Mouse (Mus musculus) heart, embryonic 16.5 days (tissue): ENCODE results near the gene Trnp1. TPM values are rescaled to one million over a fixed set of nuclear protein-coding genes. Genes with fewer than 3 reads are reported as not detected.

Experiments used
- ATAC-seq: fragments of 200-750 bp; cut with Nextera tagmentation; replicated peaks from 2 replicates; pipeline ENCODE4 v1.8.0; 2017; ENCODE audit warnings: moderate number of reproducible peaks; ENCODE audit not compliant: insufficient read depth, low FRiP score; ENCODE audit errors: extremely low read depth
- H3K27ac ChIP-seq: fragments of 300-500 bp; sonication (generic); 2 replicates; pipeline ENCODE4 v1.5.1; 2014; ENCODE audit warnings: mild to moderate bottlenecking, low read length, control low read depth, moderate library complexity
- H3K27me3 ChIP-seq: fragments of 300-500 bp; sonication (generic); 2 replicates; pipeline ENCODE4 v1.6.1; 2014; ENCODE audit warnings: low read length, mixed read lengths; ENCODE audit not compliant: control insufficient read depth, insufficient read depth
- H3K36me3 ChIP-seq: fragments of 300-500 bp; sonication (generic); 2 replicates; pipeline ENCODE4 v1.6.1; 2014; ENCODE audit not compliant: control insufficient read depth, insufficient read depth
- H3K4me1 ChIP-seq: fragments of 300-500 bp; sonication (generic); 2 replicates; pipeline ENCODE4 v1.6.1; 2014; ENCODE audit warnings: low read length, mixed read lengths; ENCODE audit not compliant: control insufficient read depth, insufficient read depth
- H3K4me2 ChIP-seq: fragments of 300-500 bp; sonication (generic); 2 replicates; pipeline ENCODE4 v1.6.1; 2014; ENCODE audit warnings: low read depth, mild to moderate bottlenecking, control low read depth, low read length
- H3K4me3 ChIP-seq: fragments of 300-500 bp; sonication (generic); 2 replicates; pipeline ENCODE4 v1.5.1; 2014; ENCODE audit warnings: mild to moderate bottlenecking, control low read depth, low read length
- H3K9ac ChIP-seq: fragments of 300-500 bp; sonication (generic); 2 replicates; pipeline ENCODE4 v1.6.1; 2014; ENCODE audit warnings: low read length, control low read depth
- H3K9me3 ChIP-seq: fragments of 300-500 bp; sonication (generic); replicated peaks from 2 replicates; pipeline ENCODE4 v1.6.1; 2016; ENCODE audit warnings: low read length; ENCODE audit not compliant: control insufficient read depth
- WGBS: fragments of 180-500 bp; shearing (Covaris S2); extraction: QIAGEN DNeasy Blood & Tissue Kit; methylation state at CpG from one replicate; pipeline ENCODE4 v1.1.7; 2014; 5-methylcytosine and 5-hydroxymethylcytosine counted together
- polyA plus RNA-seq: library from polyadenylated mRNA; unstranded; fragments of >200 nt; fragmentation: Nextera tagmentation; extraction: Ambion mirVana; gene quantifications from 2 replicates; pipeline ENCODE4 v1.2.1, GENCODE M21; 2015

Gene Trnp1
- polyA plus RNA-seq, 1 experiment from 2014 or later = 0.64 TPM

GRCm38 (mm10) chr4:133479458-133480184 is 18.7 kb downstream of the Trnp1 start, which contains the start of gene Tent5b:
Gene Tent5b (plus strand): TSS chr4:133480132.
- Histone ChIP-seq H3K9ac (peak within 1 kb of the TSS; percentile 68), H3K4me2 (peak within 1 kb of the TSS; percentile 79), H3K27ac (no peak within 1 kb of the TSS), H3K9me3 (no peaks in the 10 kb centered on the region), H3K36me3 (no peaks in the 10 kb centered on the region), H3K4me3 (peak within 1 kb of the TSS; percentile 58), H3K27me3 (peaks cover 32% of the 10 kb centered on the region), H3K4me1 (peaks cover 18% of the 10 kb centered on the region)
- ATAC-seq = peak; percentile 98
- 3% methylated on average over 29 of the region's 29 CpGs for WGBS

- H3K27me3 ChIP-seq = peaks cover 11% of the 10 kb centered on the region
- no peak for ATAC-seq
- no peak overlapping the region for H3K9ac ChIP-seq
- no peak overlapping the region for H3K27ac ChIP-seq
- H3K4me2 ChIP-seq = no peak overlapping the region
- H3K9me3 ChIP-seq = peaks cover 4% of the 10 kb centered on the region; the same call in 1 of the 2 replicates
- no peaks in the 10 kb centered on the region for H3K36me3 ChIP-seq
- H3K4me3 ChIP-seq = no peak overlapping the region
- H3K4me1 ChIP-seq = 0 out of 2 replicates have a peak, but pooled peaks cover 1% of the 10 kb centered on the region
- 40% methylated on average over 2 of the region's 2 CpGs for WGBS
These were observed 24.5 kb downstream of the Trnp1 start for GRCm38 (mm10) chr4:133473833-133474232.

GRCm38 (mm10) chr4:133471135-133471821 is 27.1 kb downstream of the Trnp1 start:
- Histone ChIP-seq H3K27ac (no peak overlapping the region), H3K4me2 (no peak overlapping the region), H3K36me3 (no peaks in the 10 kb centered on the region), H3K9me3 (peaks cover 4% of the 10 kb centered on the region; the same call in 1 of the 2 replicates), H3K9ac (no peak overlapping the region), H3K27me3 (peaks cover 14% of the 10 kb centered on the region), H3K4me3 (no peak overlapping the region), H3K4me1 (0 out of 2 replicates have a peak, but pooled peaks cover 4% of the 10 kb centered on the region)
- ATAC-seq = no peak
- WGBS = 80% methylated on average over 7 of the region's 7 CpGs

- no peak overlapping the region for H3K27ac ChIP-seq
- 0 out of 2 replicates have a peak, but pooled peaks cover 4% of the 10 kb centered on the region for H3K4me1 ChIP-seq
- H3K36me3 ChIP-seq = no peaks in the 10 kb centered on the region
- H3K4me2 ChIP-seq = peak overlapping the region; percentile 87
- peaks cover 4% of the 10 kb centered on the region; the same call in 1 of the 2 replicates for H3K9me3 ChIP-seq
- H3K9ac ChIP-seq = no peak overlapping the region
- peaks cover 6% of the 10 kb centered on the region for H3K27me3 ChIP-seq
- ATAC-seq = 0 out of 2 replicates have a peak, but pooled peaks have one; percentile 39
- WGBS = 16% methylated on average over 12 of the region's 12 CpGs
- no peak overlapping the region for H3K4me3 ChIP-seq
These were observed 29.2 kb downstream of the Trnp1 start for GRCm38 (mm10) chr4:133469122-133469521.

GRCm38 (mm10) chr4:133468080-133468479 is 30.3 kb downstream of the Trnp1 start:
- no peak overlapping the region for H3K27ac ChIP-seq
- under 1% methylated on average over 25 of the region's 27 CpGs for WGBS
- peaks cover 6% of the 10 kb centered on the region for H3K27me3 ChIP-seq
- no peaks in the 10 kb centered on the region for H3K36me3 ChIP-seq
- H3K9ac ChIP-seq = peak overlapping the region; percentile 65
- peak overlapping the region; percentile 87 for H3K4me2 ChIP-seq
- H3K4me3 ChIP-seq = peak overlapping the region; percentile 60
- ATAC-seq = peak; percentile 82
- peaks cover 9% of the 10 kb centered on the region for H3K4me1 ChIP-seq
- peaks cover 4% of the 10 kb centered on the region; the same call in 1 of the 2 replicates for H3K9me3 ChIP-seq

GRCm38 (mm10) chr4:133463184-133463583 is 35.2 kb downstream of the Trnp1 start:
- ATAC-seq = peak; percentile 51; the same call in 1 of the 2 replicates
- Histone ChIP-seq H3K4me1 (peaks cover 12% of the 10 kb centered on the region), H3K4me3 (no peak overlapping the region), H3K27ac (peak overlapping the region; percentile 54), H3K4me2 (peak overlapping the region; percentile 18; the same call in 1 of the 2 replicates), H3K27me3 (no peaks in the 10 kb centered on the region), H3K36me3 (no peaks in the 10 kb centered on the region), H3K9ac (peak overlapping the region; percentile 8; the same call in 1 of the 2 replicates), H3K9me3 (no peaks in the 10 kb centered on the region)
- 27% methylated on average over 6 of the region's 6 CpGs for WGBS

- no peaks in the 10 kb centered on the region for H3K27me3 ChIP-seq
- no peaks in the 10 kb centered on the region for H3K36me3 ChIP-seq
- no peak overlapping the region for H3K4me2 ChIP-seq
- no peak overlapping the region for H3K27ac ChIP-seq
- no peak overlapping the region for H3K4me3 ChIP-seq
- H3K9ac ChIP-seq = no peak overlapping the region
- H3K4me1 ChIP-seq = peaks cover 12% of the 10 kb centered on the region
- no peak for ATAC-seq
- WGBS = 57% methylated on average over 4 of the region's 4 CpGs
- H3K9me3 ChIP-seq = no peaks in the 10 kb centered on the region
These were observed 37.0 kb downstream of the Trnp1 start for GRCm38 (mm10) chr4:133461362-133461761.

- Histone ChIP-seq H3K4me1 (peaks cover 12% of the 10 kb centered on the region), H3K4me2 (no peak overlapping the region), H3K27ac (no peak overlapping the region), H3K4me3 (no peak overlapping the region), H3K36me3 (no peaks in the 10 kb centered on the region), H3K9me3 (no peaks in the 10 kb centered on the region), H3K27me3 (no peaks in the 10 kb centered on the region), H3K9ac (no peak overlapping the region)
- 40% methylated on average over 5 of the region's 5 CpGs for WGBS
- ATAC-seq = no peak
These were observed 37.5 kb downstream of the Trnp1 start for GRCm38 (mm10) chr4:133460796-133461325.
